Mouse (Mus musculus) forebrain, embryonic 12.5 days (tissue): ENCODE data around the gene Gm9970. TPM values are rescaled to one million over a fixed set of nuclear protein-coding genes. Genes with fewer than 3 reads are reported as not detected.

Experiments used
- ATAC-seq: fragments of 200-750 bp; cut with Nextera tagmentation; 2 replicates; pipeline ENCODE4 v1.8.0; 2017; ENCODE audit warnings: moderate TSS enrichment; ENCODE audit not compliant: low FRiP score
- H3K27ac ChIP-seq: fragments of 300-500 bp; sonication (generic); 2 replicates; pipeline ENCODE4 v1.5.1; 2016; ENCODE audit warnings: mild to moderate bottlenecking
- H3K27me3 ChIP-seq: fragments of 300-500 bp; sonication (generic); 2 replicates; pipeline ENCODE4 v1.6.1; 2016; ENCODE audit warnings: mild to moderate bottlenecking
- H3K36me3 ChIP-seq: fragments of 300-500 bp; sonication (generic); replicated peaks from 2 replicates; pipeline ENCODE4 v1.6.1; 2016; ENCODE audit warnings: mild to moderate bottlenecking
- H3K4me1 ChIP-seq: fragments of 300-500 bp; sonication (generic); 2 replicates; pipeline ENCODE4 v1.6.1; 2016
- H3K4me2 ChIP-seq: fragments of 300-500 bp; sonication (generic); 2 replicates; pipeline ENCODE4 v1.6.1; 2016; ENCODE audit warnings: mild to moderate bottlenecking, moderate library complexity
- H3K4me3 ChIP-seq: fragments of 300-500 bp; sonication (generic); replicated peaks from 2 replicates; pipeline ENCODE4 v1.5.1; 2016; ENCODE audit warnings: mild to moderate bottlenecking
- H3K9ac ChIP-seq: fragments of 300-500 bp; sonication (generic); 2 replicates; pipeline ENCODE4 v1.6.1; 2016; ENCODE audit warnings: mild to moderate bottlenecking
- H3K9me3 ChIP-seq: fragments of 300-500 bp; sonication (generic); 2 replicates; pipeline ENCODE4 v1.6.1; 2016
- WGBS: fragments of 180-500 bp; shearing (Covaris S2); methylation state at CpG from one replicate; pipeline ENCODE4 v1.1.7; 2016; 5-methylcytosine and 5-hydroxymethylcytosine counted together
- polyA plus RNA-seq: library from polyadenylated mRNA; unstranded; fragments of >200 nt; fragmentation: Nextera tagmentation; extraction: Ambion mirVana; gene quantifications from 2 replicates; pipeline ENCODE4 v1.2.1, GENCODE M21; 2016

Gm9970 gene
- polyA plus RNA-seq, 1 experiment from 2014 or later = 0.89 TPM

DNA sequence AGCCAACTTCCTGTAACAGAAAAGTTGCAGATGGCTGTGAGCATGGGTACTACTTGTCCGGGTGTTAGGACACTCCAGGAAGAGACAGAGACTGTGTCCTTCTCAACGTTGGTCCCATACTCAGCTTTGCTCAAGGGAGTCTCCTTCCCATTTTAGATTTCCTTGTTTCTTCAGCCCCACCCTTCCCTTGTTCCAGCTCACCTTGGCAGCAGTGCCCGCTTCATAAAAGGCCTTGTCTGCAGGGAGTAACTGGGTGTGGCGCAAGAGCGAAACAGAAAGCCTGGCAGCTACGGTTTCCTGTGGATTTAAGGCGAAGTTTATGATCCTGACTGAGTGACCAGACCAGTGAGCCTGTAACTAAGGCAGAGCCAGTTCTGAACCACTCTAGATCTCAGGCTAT is 13.4 kb upstream of the Gm9970 start:
- Histone ChIP-seq H3K27ac (no peak overlapping the region), H3K36me3 (peaks cover 69% of the 10 kb centered on the region), H3K4me2 (no peak overlapping the region), H3K4me1 (peaks cover 11% of the 10 kb centered on the region), H3K27me3 (peaks cover 11% of the 10 kb centered on the region), H3K9me3 (no peaks in the 10 kb centered on the region), H3K4me3 (no peak overlapping the region), H3K9ac (no peak overlapping the region)
- no peak for ATAC-seq
- WGBS = 91% methylated on average over 7 of the region's 7 CpGs

DNA sequence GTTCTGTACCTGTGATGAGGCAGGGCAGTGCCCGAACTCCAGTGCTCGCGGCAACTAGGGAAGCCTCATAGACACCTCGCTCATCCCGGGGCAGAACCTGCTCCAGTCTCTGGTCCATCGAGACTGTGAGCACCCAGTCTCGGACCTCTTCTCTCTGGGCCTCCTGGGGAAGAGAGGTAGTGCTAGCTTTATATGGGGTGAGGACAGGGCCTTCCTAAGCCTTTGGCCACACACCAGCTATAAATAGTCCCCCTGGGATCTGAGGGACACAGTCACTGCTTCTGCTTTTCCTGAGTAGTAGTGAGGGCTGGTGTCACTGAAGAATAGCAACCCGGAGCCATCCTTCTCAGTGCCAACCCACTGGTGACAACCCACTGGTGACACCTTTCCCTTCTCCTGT is 12.8 kb upstream of the Gm9970 start:
- Histone ChIP-seq H3K4me3 (no peak overlapping the region), H3K9me3 (no peaks in the 10 kb centered on the region), H3K36me3 (peaks cover 75% of the 10 kb centered on the region), H3K9ac (no peak overlapping the region), H3K4me1 (peaks cover 11% of the 10 kb centered on the region), H3K27ac (no peak overlapping the region), H3K27me3 (peaks cover 11% of the 10 kb centered on the region), H3K4me2 (no peak overlapping the region)
- 97% methylated on average over 8 of the region's 8 CpGs for WGBS
- no peak for ATAC-seq

DNA sequence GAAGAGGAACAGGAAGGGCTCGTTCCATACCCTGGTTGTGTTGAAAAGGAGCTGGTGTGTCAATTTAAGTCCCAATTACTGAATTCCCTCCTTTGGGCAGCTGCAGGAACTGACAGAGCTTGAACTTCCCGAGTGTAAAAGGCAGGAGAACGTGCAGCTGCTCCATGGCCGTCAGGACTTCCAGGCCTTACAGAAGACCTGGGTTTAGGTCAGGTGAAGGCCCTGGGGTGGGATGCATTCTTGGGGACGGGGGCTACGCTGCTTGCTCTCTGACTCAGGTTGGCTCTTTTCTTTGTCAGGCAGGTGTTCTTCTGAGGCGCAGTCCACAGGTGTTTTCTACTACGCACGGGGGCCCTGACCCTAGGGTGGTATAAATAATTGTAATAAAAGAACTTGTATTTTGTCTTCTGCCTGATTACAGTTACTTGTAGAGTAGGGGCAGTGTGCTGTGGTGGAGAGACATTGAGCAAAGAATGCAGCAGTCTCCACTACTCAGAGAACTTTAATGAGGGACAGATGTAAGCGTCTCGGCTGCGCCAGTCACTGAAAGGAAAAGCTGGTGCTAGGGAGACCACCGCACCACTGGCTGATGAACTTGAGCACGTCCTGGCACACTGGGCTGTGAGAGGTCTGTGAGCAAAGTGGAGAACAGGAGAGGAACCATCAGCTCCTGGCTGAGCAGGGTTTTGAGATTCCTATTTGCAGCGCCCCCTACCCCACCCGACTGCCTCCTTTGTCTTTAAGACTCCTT is 11.9 kb upstream of the Gm9970 start:
- Histone ChIP-seq H3K4me2 (no peak overlapping the region), H3K27ac (no peak overlapping the region), H3K4me3 (no peak overlapping the region), H3K4me1 (peaks cover 11% of the 10 kb centered on the region), H3K9me3 (no peaks in the 10 kb centered on the region), H3K27me3 (peaks cover 11% of the 10 kb centered on the region), H3K9ac (no peak overlapping the region), H3K36me3 (peaks cover 80% of the 10 kb centered on the region)
- no peak for ATAC-seq
- 79% methylated on average over 16 of the region's 16 CpGs for WGBS

DNA sequence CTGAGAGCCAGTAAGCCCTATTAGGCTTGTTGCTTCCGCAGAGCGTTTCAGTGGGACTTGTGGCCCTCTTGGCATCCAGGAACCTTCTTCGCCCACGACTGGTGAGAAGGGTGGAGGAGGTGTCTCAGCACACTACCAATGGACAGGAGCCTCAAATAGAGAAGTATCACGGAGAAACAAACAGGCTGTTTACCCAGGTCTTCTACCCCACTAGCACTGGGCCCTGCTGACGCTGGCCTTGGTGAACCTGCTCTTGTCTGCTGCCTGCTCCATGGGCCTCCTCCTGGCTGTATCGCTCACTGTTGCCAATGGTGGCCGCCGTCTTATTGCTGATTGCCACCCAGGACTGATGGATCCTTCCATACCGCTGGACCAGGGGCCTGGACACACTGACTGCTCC is 11.1 kb upstream of the Gm9970 start:
- Histone ChIP-seq H3K9me3 (no peaks in the 10 kb centered on the region), H3K36me3 (peaks cover 86% of the 10 kb centered on the region), H3K4me1 (peaks cover 11% of the 10 kb centered on the region), H3K9ac (peak overlapping the region; percentile 42; the same call in 1 of the 2 replicates), H3K4me3 (peak overlapping the region; percentile 27; the same call in 1 of the 2 replicates), H3K27me3 (peaks cover 11% of the 10 kb centered on the region), H3K4me2 (peak overlapping the region; percentile 48), H3K27ac (no peak overlapping the region)
- 44% methylated on average over 10 of the region's 10 CpGs for WGBS
- ATAC-seq = no peak

DNA sequence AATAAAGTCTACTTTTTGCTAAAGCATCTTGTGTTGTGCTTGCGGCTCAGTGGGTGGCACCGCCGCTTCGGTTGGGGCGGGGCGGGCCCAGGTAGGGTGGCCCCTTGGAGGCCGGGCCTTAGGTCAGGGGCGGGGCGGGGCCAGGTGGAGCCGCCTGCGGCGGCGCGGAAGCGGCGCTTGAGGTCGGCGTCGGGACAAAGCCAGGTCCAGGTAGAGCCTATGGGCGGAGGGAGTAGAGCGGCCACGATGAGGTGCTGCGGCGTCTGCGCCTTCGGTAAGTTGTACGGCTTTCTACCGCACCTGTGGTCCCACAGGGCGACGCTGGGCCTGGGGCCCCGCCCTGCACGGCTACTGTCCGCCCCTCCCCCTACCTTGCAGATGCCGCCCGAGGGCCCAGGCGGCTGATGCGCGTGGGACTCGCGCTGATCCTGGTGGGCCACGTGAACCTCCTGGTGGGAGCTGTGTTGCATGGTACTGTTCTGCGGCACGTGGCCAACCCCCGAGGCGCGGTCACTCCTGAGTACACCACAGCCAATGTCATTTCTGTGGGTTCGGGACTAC is 10.6 kb upstream of the Gm9970 start, which contains the start of gene Krtcap3:
Gene Krtcap3, plus strand, starts transcription at position 151 of the 561 bp plus-strand sequence.
- Histone ChIP-seq H3K9ac (peak within 1 kb of the TSS; percentile 42), H3K9me3 (no peaks in the 10 kb centered on the region), H3K27ac (0 out of 2 replicates have a peak within 1 kb of the TSS, but pooled peaks have one; percentile 8), H3K4me3 (peak within 1 kb of the TSS; percentile 27), H3K4me1 (peaks cover 11% of the 10 kb centered on the region), H3K27me3 (peaks cover 11% of the 10 kb centered on the region), H3K4me2 (peak within 1 kb of the TSS; percentile 48), H3K36me3 (peaks cover 91% of the 10 kb centered on the region)
- ATAC-seq = peak; percentile 59
- 5% methylated on average over 47 of the region's 47 CpGs for whole genome bisulfite sequencing

DNA sequence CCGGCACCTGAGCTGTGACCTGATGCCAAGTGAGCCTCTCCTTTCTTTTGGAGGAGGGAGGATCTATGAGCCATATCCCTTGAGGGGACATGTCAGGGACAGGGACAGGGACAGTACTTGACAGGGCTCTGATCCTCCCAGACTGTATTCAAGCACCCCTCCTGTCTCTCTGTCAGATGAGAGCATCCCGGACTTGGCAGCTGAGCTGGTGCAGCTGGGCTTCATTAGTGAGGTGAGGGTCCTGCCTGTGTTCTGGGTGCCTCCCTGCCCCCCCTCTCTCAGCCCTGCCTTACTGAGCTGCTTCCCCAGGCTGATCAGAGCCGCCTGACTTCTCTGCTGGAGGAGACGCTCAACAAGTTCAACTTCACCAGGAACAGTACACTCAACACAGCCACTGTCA is 9.7 kb upstream of the Gm9970 start:
- H3K9me3 ChIP-seq = no peaks in the 10 kb centered on the region
- no peak overlapping the region for H3K4me2 ChIP-seq
- peaks cover 11% of the 10 kb centered on the region for H3K4me1 ChIP-seq
- 70% methylated on average over 4 of the region's 4 CpGs for WGBS
- peaks cover 11% of the 10 kb centered on the region for H3K27me3 ChIP-seq
- peaks cover 96% of the 10 kb centered on the region for H3K36me3 ChIP-seq
- 0 out of 2 replicates have a peak overlapping the region, but pooled peaks have one; percentile 8 for H3K27ac ChIP-seq
- H3K9ac ChIP-seq = 0 out of 2 replicates have a peak overlapping the region, but pooled peaks have one; percentile 42
- no peak overlapping the region for H3K4me3 ChIP-seq
- no peak for ATAC-seq

DNA sequence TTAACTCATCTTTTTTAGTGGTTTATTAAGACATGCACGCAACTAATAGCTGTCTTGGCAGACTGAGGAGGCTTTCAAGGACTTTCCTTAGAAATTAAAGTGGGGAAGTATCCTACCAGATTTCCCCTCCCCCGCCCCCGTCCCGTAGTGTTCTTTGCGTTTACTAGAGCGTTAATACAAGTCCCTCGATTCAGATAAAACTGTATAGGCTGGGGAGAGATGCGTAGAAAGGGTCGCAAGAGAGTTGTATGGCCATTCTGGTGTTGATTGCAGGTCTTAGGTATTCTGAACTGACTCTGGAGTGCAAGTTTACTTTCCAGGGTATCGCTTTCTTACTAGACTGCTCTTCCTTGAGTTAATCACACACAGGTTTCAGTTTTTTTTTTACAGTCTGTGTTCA is 1.2 kb upstream of the Gm9970 start:
- WGBS = 23% methylated on average over 10 of the region's 10 CpGs
- Histone ChIP-seq H3K9me3 (no peaks in the 10 kb centered on the region), H3K27me3 (no peaks in the 10 kb centered on the region), H3K36me3 (peaks cover 36% of the 10 kb centered on the region), H3K9ac (peak overlapping the region; percentile 96), H3K27ac (no peak overlapping the region), H3K4me2 (peak overlapping the region; percentile 85), H3K4me1 (peaks cover 13% of the 10 kb centered on the region), H3K4me3 (peak overlapping the region; percentile 98)
- no peak for ATAC-seq

DNA sequence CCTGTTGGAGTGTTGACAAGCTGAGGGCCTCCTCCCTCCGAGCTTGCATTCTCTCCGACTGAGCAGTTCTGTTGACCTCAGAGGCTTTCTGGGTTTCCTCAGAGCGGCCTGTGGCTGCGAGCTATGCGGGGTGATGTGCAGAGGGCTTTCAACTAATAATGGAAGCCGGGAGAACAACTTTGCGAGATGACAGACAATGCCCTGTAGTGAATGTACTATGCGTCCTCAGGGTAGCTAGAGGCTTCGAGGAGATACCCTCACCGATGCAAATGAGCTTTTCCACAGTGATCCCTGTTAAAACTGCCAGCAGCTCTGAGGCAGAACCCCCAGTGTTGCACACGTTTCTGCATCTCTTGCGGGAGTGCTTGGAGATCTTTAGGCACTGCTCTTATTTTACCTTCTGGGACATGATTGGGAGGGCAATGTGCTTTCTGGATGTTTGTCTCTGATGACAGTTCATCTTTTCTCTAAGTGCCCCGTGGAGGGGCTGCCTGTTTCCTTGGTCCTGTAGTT is 546 bp upstream of the Gm9970 start:
- ATAC-seq = no peak
- peak overlapping the region; percentile 98 for H3K4me3 ChIP-seq
- H3K27me3 ChIP-seq = no peaks in the 10 kb centered on the region
- peak overlapping the region; percentile 98 for H3K27ac ChIP-seq
- peak overlapping the region; percentile 85 for H3K4me2 ChIP-seq
- H3K4me1 ChIP-seq = peaks cover 13% of the 10 kb centered on the region
- under 1% methylated on average over 13 of the region's 13 CpGs for WGBS
- H3K9me3 ChIP-seq = no peaks in the 10 kb centered on the region
- H3K36me3 ChIP-seq = peaks cover 30% of the 10 kb centered on the region
- peak overlapping the region; percentile 96 for H3K9ac ChIP-seq

DNA sequence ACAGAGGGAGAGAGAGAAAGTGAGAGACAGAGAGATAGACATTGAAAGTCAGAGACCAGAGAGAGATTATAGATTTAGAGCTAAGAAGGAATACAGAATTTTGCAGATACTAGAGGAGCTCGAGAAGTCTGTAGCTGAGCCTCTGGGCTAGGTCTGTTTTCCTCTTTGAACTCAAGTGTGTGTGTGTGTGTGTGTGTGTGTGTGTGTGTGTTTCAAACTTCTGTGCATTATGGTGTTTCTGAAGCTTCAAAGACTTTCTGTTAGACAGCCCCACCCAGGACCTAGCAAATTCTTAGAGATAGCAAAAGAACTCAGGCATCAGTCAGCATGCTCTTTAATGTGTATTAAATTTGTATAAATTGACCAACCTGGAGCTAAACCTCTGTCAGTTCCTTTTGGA is 14.4 kb downstream of the Gm9970 start:
- Histone ChIP-seq H3K4me2 (no peak overlapping the region), H3K9me3 (no peaks in the 10 kb centered on the region)
- WGBS = 76% methylated on average over 1 of the region's 1 CpGs

DNA sequence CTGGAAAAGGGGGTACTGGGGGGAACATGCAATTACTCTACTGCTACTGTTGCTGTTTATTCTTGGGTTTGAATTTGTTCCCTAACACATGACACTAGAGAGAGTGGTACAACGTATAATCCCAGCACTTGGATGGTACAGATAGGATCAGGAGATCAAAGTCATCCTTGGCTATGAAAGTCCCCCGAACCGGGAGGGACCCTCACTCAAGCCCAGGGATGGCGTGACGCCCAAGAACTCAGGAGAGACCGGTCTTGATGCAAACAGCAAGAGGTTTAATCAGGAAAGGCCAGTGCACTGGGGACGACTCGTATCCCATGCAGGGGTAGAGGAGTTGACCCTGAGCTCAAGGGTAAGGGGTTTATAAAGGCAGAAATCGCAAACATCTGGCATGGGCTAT is 18.3 kb downstream of the Gm9970 start:
- H3K9me3 ChIP-seq = no peaks in the 10 kb centered on the region
- no peaks in the 10 kb centered on the region for H3K27me3 ChIP-seq
- no peak overlapping the region for H3K9ac ChIP-seq
- peaks cover 9% of the 10 kb centered on the region for H3K4me1 ChIP-seq
- no peak overlapping the region for H3K4me3 ChIP-seq
- H3K36me3 ChIP-seq = no peaks in the 10 kb centered on the region
- 94% methylated on average over 9 of the region's 9 CpGs for WGBS
- no peak overlapping the region for H3K4me2 ChIP-seq
- H3K27ac ChIP-seq = no peak overlapping the region
- no peak for ATAC-seq

More for the DNA sequence above, 14.4 kb downstream of the Gm9970 start:
- Histone ChIP-seq H3K4me1 (no peaks in the 10 kb centered on the region), H3K36me3 (no peaks in the 10 kb centered on the region), H3K27ac (no peak overlapping the region), H3K4me3 (no peak overlapping the region), H3K27me3 (no peaks in the 10 kb centered on the region; the same call in 1 of the 2 replicates), H3K9ac (no peak overlapping the region)
- no peak for ATAC-seq

DNA sequence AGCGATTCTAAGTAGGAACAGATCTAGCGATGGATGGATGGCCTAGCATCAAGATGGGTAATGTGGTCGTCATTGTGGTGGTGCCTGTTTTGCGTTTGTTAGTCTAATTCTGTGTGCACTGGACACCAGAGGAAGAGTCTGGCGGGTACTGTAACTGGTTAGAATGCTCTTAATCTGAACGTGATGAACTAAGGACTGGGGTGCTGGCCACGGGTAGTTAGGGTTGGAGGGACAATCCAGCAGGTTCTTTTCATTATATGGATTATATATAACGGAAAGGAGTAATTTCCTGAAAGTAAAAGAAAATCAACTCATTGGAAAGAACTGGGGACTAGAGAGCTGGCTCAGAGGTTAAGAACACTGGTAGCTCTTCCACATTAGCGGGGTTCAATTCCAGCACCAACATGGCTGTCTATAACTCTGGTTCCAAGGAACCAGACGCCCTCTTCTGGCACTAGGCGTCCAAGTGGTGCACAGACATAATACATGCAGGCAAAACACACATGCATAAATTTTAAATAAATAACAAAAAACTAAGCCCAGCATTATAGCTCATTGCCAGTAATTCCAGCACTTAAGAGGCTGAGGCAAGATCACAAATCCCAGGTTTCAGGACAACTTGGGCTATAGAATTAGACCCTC is 19.6 kb downstream of the Gm9970 start:
- Histone ChIP-seq H3K4me1 (peaks cover 9% of the 10 kb centered on the region), H3K4me2 (peak overlapping the region; percentile 77), H3K27me3 (no peaks in the 10 kb centered on the region), H3K36me3 (no peaks in the 10 kb centered on the region), H3K9ac (peak overlapping the region; percentile 90), H3K9me3 (no peaks in the 10 kb centered on the region), H3K4me3 (peak overlapping the region; percentile 98), H3K27ac (peak overlapping the region; percentile 93)
- no peak; the same call in 1 of the 2 replicates for ATAC-seq
- WGBS = 10% methylated on average over 11 of the region's 11 CpGs
